Mouse (Mus musculus): ENCODE results near the gene Gls.

Gene Gls

GRCm38 (mm10) chr1:52158040-52158439 lies 75.0 kb downstream of the Gls start:
- no peak for DNase-seq (ENCODE audit: low spot score in 2 of 2)

GRCm38 (mm10) chr1:52156351-52156750 lies 76.7 kb downstream of the Gls start:
- no peak for DNase-seq (ENCODE audit: low spot score in 2 of 2)

- DNase-seq (ENCODE audit: low spot score in 2 of 2), result no peak
Observed at GRCm38 (mm10) chr1:52154890-52155289, 78.1 kb downstream of the Gls start.

GRCm38 (mm10) chr1:52152936-52153335 lies 80.1 kb downstream of the Gls start:
- no peak for DNase-seq (ENCODE audit: low spot score in 2 of 2)

DNA sequence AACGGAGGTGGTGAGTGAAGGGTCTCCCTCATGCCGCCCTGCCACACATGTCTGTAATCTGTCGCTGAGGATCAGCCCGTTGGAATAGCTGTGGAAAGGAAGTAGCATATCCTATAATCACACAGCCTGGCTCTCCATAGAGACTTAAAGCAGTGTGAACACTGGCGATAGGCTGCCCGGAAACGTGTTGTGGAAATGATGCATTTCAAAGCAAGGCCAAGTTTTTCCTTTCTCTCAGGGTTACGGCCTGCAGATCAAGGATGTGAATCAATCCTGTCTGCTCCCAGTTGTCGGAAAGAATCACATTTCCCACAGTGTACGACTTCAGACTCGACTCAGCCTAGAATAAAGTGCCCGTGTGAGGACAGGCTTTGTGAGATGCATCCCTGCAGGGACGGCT lies 80.7 kb downstream of the Gls start:
- no peak for DNase-seq (ENCODE audit: low spot score in 2 of 2)

DNA sequence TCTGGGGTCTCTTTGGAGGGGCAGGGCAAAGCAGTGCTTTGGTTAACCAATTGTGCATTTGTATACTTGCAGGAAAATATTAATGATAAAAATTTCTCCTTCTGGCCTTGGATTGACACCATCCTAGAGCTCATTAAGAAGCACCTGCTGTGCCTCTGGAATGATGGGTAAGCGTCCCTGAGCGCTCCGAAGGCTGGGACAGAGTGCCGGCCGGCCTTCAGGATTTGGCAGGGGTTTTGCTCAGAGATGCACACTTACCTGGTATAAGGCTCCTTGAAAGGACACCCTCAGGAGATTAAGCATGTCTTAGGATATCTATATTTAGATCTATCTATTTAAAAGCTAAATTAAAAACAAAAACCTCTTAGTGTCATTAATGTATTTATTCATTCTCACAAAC lies 81.9 kb downstream of the Gls start:
- no peak for DNase-seq (ENCODE audit: low spot score in 2 of 2)

- no peak for DNase-seq (ENCODE audit: low spot score in 2 of 2)
Observed at GRCm38 (mm10) chr1:52150676-52151075, 82.4 kb downstream of the Gls start.

GRCm38 (mm10) chr1:52149934-52150346 lies 83.1 kb downstream of the Gls start:
- peak; percentile 31 to 59 for DNase-seq (ENCODE audit: low spot score in 2 of 2)

- no peak for DNase-seq (ENCODE audit: low spot score in 2 of 2)
Observed at GRCm38 (mm10) chr1:52148696-52149095, 84.3 kb downstream of the Gls start.

GRCm38 (mm10) chr1:52148178-52148577 lies 84.9 kb downstream of the Gls start:
- no peak for DNase-seq (ENCODE audit: low spot score in 2 of 2)

DNA sequence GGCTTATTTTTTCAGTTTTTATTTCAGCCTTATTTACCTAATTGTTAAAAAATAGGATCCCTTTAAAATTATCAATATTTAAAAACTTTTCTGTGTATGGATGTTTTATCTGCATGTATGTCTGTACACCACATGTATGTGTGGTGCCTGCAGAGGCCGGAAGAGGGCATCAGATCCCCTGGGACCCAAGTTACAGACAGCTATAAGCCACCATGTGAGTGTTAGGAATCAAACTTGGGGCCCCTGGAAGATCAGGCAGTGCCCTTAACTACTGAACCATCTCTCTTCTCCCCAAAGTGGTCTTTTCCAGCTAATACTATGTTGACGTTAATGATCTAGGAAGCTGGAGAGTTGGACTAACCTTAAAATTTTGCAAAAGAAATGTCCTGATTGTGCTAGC lies 85.6 kb downstream of the Gls start:
- DNase-seq (ENCODE audit: low spot score in 2 of 2), result no peak

GRCm38 (mm10) chr1:52146214-52146970 lies 86.6 kb downstream of the Gls start:
- DNase-seq (ENCODE audit: low spot score in 2 of 2), result no peak

DNA sequence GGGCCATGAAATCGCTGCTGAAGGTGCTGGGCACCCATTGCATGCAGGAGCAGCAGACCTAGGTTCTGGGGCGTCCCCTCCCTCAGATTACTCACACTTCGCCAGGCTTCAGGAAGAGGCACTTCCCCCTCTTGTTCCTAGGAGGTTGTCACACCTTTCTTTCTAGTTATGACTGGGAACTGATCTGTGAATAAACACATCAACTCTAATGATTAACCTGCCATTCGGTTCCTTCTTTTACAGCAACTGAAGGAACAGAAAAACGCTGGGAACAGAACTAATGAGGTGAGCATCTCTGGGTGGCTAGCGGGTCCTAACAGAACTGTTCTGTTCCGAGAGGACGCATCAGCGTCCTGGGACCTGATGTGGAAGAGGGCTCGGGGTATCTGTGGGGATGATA lies 88.1 kb downstream of the Gls start:
- no peak for DNase-seq (ENCODE audit: low spot score in 2 of 2)

GRCm38 (mm10) chr1:52143596-52144156 lies 89.4 kb downstream of the Gls start:
- no peak for DNase-seq (ENCODE audit: low spot score in 2 of 2)

- DNase-seq (ENCODE audit: low spot score in 2 of 2), result no peak
Observed at GRCm38 (mm10) chr1:52143191-52143590, 89.8 kb downstream of the Gls start.

- DNase-seq (ENCODE audit: low spot score in 2 of 2), result no peak
Observed at GRCm38 (mm10) chr1:52142117-52142516, 90.9 kb downstream of the Gls start.

- no peak for DNase-seq (ENCODE audit: low spot score in 2 of 2)
Observed at GRCm38 (mm10) chr1:52141482-52141881, 91.5 kb downstream of the Gls start.

DNA sequence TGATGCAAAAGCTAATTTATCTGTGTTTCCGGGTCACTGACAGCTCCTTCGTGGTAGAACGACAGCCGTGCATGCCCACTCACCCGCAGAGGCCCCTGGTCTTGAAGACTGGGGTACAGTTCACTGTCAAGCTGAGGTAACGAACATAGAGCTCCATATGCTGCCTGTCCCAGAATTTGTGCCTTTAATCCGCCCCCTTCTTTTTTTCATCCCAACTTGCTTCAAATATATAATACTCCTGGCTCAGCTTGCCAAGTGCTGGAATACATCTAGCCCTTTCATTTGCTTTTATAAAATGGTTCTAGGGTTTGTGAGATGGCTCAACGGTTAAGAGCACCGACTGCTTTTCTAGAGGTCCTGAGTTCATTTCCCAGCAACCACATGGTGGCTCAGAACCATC lies 92.5 kb downstream of the Gls start:
- no peak for DNase-seq (ENCODE audit: low spot score in 2 of 2)

GRCm38 (mm10) chr1:52137292-52137691 lies 95.7 kb downstream of the Gls start:
- no peak for DNase-seq (ENCODE audit: low spot score in 2 of 2)

- DNase-seq (ENCODE audit: low spot score in 2 of 2), result no peak
Observed at GRCm38 (mm10) chr1:52133254-52133653, 99.8 kb downstream of the Gls start.

GRCm38 (mm10) chr1:52131787-52132377 lies 101.2 kb downstream of the Gls start:
- no peak for DNase-seq (ENCODE audit: low spot score in 2 of 2)

- no peak for DNase-seq (ENCODE audit: low spot score in 2 of 2)
Observed at GRCm38 (mm10) chr1:52129794-52130193, 103.2 kb downstream of the Gls start.

DNA sequence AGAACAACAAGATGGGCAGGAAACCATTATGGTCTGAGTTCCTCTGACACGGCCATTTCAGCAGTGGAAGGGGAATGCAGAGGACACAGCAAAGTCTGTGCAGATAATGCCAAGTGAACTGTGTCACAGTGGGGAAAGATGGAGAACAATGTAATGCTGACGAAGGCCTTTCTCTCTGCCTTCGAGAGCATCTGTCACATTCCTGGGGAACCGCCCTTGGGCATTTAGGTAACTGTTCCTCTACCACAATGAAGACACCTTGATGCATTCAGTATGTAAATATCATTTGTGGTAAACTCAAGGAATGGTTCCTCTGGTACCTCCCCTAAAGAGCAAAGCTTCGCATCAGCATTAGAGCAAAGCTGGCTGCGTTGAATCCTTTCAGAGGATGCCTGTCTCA lies 105.7 kb downstream of the Gls start:
- no peak for DNase-seq (ENCODE audit: low spot score in 2 of 2)

Data from right cerebral cortex, postnatal 36 days (tissue).